Mouse (Mus musculus) limb, embryonic 13.5 days (tissue): Measurements from ENCODE around the gene 4930444G20Rik. TPM values are rescaled to one million over a fixed set of nuclear protein-coding genes. Genes with fewer than 3 reads are reported as not detected.

ENCODE experiments used
- ATAC-seq: fragments of 200-750 bp; cut with Nextera tagmentation; 2 replicates; pipeline ENCODE4 v1.8.0; 2017; ENCODE audit warnings: low read depth, moderate number of reproducible peaks, moderate TSS enrichment; ENCODE audit not compliant: low FRiP score
- H3K27ac ChIP-seq: fragments of 300-500 bp; sonication (generic); 2 replicates; pipeline ENCODE4 v1.5.1; 2015; ENCODE audit warnings: inconsistent platforms, mild to moderate bottlenecking, moderate library complexity
- H3K27me3 ChIP-seq: fragments of 300-500 bp; sonication (generic); 2 replicates; pipeline ENCODE4 v1.6.1; 2015; ENCODE audit warnings: mild to moderate bottlenecking, inconsistent platforms
- H3K36me3 ChIP-seq: fragments of 300-500 bp; sonication (generic); 2 replicates; pipeline ENCODE4 v1.6.1; 2015; ENCODE audit warnings: inconsistent platforms, mild to moderate bottlenecking, moderate library complexity
- H3K4me1 ChIP-seq: fragments of 300-500 bp; sonication (generic); 2 replicates; pipeline ENCODE4 v1.6.1; 2015; ENCODE audit warnings: inconsistent platforms
- H3K4me2 ChIP-seq: fragments of 300-500 bp; sonication (generic); replicated peaks from 2 replicates; pipeline ENCODE4 v1.6.1; 2015; ENCODE audit warnings: inconsistent platforms, mild to moderate bottlenecking, moderate library complexity
- H3K4me3 ChIP-seq: fragments of 300-500 bp; sonication (generic); 2 replicates; pipeline ENCODE4 v1.5.1; 2015; ENCODE audit warnings: moderate library complexity, mild to moderate bottlenecking, inconsistent platforms
- H3K9ac ChIP-seq: fragments of 300-500 bp; sonication (generic); 2 replicates; pipeline ENCODE4 v1.6.1; 2015; ENCODE audit warnings: mild to moderate bottlenecking, inconsistent platforms
- H3K9me3 ChIP-seq: fragments of 300-500 bp; sonication (generic); 2 replicates; pipeline ENCODE4 v1.6.1; 2016; ENCODE audit warnings: inconsistent platforms
- whole genome bisulfite sequencing: fragments of 180-500 bp; shearing (Covaris S2); methylation state at CpG from one replicate; pipeline ENCODE4 v1.1.7; 2015; 5-methylcytosine and 5-hydroxymethylcytosine counted together
- polyA plus RNA-seq: library from polyadenylated mRNA; unstranded; fragments of >200 nt; fragmentation: Nextera tagmentation; extraction: Ambion mirVana; gene quantifications from 2 replicates; pipeline ENCODE4 v1.2.1, GENCODE M21; 2015

4930444G20Rik gene
- polyA plus RNA-seq, 1 experiment from 2014 or later, result not detected

DNA sequence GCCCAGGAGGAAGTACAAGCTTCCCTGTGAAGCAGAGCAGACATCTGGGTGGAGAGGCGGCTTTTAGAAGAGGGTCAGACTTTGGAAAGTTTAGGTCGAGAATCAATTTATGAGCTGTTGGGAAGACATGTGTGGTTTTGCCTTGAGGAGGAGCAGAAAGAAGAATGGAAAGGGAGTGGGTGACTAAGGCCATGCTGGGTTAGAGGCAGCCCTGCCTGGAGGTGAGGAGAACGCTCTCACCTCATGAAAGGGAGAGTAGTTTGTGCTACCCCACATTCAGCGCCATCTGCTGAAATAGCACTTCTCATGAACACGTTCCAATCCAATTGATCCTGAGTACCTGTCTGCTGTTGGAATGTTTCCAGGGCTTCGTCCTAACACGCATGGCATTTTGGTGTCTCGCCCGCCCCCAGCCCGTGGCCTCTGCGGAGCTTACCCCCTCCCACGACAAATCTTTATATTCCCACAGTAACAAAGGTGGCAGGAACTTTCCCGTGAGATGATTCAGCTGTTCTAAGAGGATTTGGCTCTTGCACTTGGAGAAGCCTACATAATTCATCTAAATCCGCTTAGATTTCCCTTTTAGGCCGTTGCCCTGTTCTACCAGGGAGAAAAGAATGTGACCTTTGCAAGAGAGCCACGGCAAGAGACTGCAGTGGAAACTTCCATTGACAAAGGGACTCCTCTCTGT is 50.3 kb downstream of the 4930444G20Rik start:
- Histone ChIP-seq H3K4me3 (no peak overlapping the region), H3K27me3 (no peaks in the 10 kb centered on the region), H3K27ac (no peak overlapping the region), H3K4me1 (no peaks in the 10 kb centered on the region), H3K9ac (no peak overlapping the region), H3K36me3 (no peaks in the 10 kb centered on the region), H3K4me2 (no peak overlapping the region), H3K9me3 (no peaks in the 10 kb centered on the region)
- ATAC-seq, result no peak
- 62% methylated on average over 16 of the region's 16 CpGs for WGBS

Other genes starting within 250 kb of the 4930444G20Rik start
- 54.7 and 56.3 TPM in 2 replicates for gene Sgk1, start 185.9 kb downstream of the 4930444G20Rik start, polyA plus RNA-seq
- 18.1 and 18.9 TPM in 2 replicates for gene E030030I06Rik, start 81.2 kb upstream of the 4930444G20Rik start, polyA plus RNA-seq
- 12.0 and 13.0 TPM in 2 replicates for gene Raet1e, start 90.5 kb upstream of the 4930444G20Rik start, polyA plus RNA-seq
- 0.62 and 0.70 TPM in 2 replicates for gene H60b, start 90.5 kb upstream of the 4930444G20Rik start, polyA plus RNA-seq